Mouse (Mus musculus) mouse trophoblast stem cell (cell line): ENCODE results near the gene Higd1a.

Experiments used
- in situ Hi-C, 2 experiments: fragments of 300-500 bp; cut with MseI, MboI; formaldehyde crosslinking; loops; 2 replicates in 1 of 2; 3 replicates in 1 of 2; pipeline ENCODE4 v1.15.1; 2025

The Higd1a gene

GRCm38 (mm10) chr9:121838008-121838407 is 20.2 kb downstream of the Higd1a start:
- in situ Hi-C loops, result no loop called here

- in situ Hi-C loops, result no loop called here
Measured at GRCm38 (mm10) chr9:121833825-121834224, 24.3 kb downstream of the Higd1a start.

- in situ Hi-C loops, result no loop called here
Measured at GRCm38 (mm10) chr9:121830956-121831293, 27.2 kb downstream of the Higd1a start.

GRCm38 (mm10) chr9:121830243-121830955 is 27.8 kb downstream of the Higd1a start:
- in situ Hi-C loops, result no loop called here

GRCm38 (mm10) chr9:121829270-121829992 is 28.7 kb downstream of the Higd1a start:
- in situ Hi-C loops, result loop anchor here in 1 of 2 experiments (5.0 kb wide), 1 partner anchor 52 kb away; the partner anchor contains the start of gene Klhl40

GRCm38 (mm10) chr9:121828314-121828713 is 29.8 kb downstream of the Higd1a start:
- in situ Hi-C loops, result loop anchor here in 1 of 2 experiments (5.0 kb wide), 1 partner anchor 51 kb away; the partner anchor contains the start of gene Klhl40

- in situ Hi-C loops, result loop anchor here in 1 of 2 experiments (5.0 kb wide), 1 partner anchor 49 kb away; the partner anchor contains the start of gene Klhl40
Measured at GRCm38 (mm10) chr9:121826356-121826755, 31.8 kb downstream of the Higd1a start.

- in situ Hi-C loops, result no loop called here
Measured at GRCm38 (mm10) chr9:121823991-121824390, 34.2 kb downstream of the Higd1a start.

GRCm38 (mm10) chr9:121823051-121823450 is 35.1 kb downstream of the Higd1a start:
- in situ Hi-C loops, result no loop called here

GRCm38 (mm10) chr9:121822585-121822991 is 35.6 kb downstream of the Higd1a start:
- in situ Hi-C loops, result no loop called here

GRCm38 (mm10) chr9:121820765-121821164 is 37.4 kb downstream of the Higd1a start:
- in situ Hi-C loops, result no loop called here

- in situ Hi-C loops, result no loop called here
Measured at GRCm38 (mm10) chr9:121819771-121820471, 38.2 kb downstream of the Higd1a start.

GRCm38 (mm10) chr9:121819073-121819770 is 38.9 kb downstream of the Higd1a start:
- in situ Hi-C loops, result no loop called here

- in situ Hi-C loops, result no loop called here
Measured at GRCm38 (mm10) chr9:121815183-121815582, 43.0 kb downstream of the Higd1a start.

- in situ Hi-C loops, result no loop called here
Measured at GRCm38 (mm10) chr9:121810081-121810821, 47.9 kb downstream of the Higd1a start.

- in situ Hi-C loops, result no loop called here
Measured at GRCm38 (mm10) chr9:121808511-121808910, 49.7 kb downstream of the Higd1a start.

- in situ Hi-C loops, result no loop called here
Measured at GRCm38 (mm10) chr9:121807947-121808346, 50.2 kb downstream of the Higd1a start.

- in situ Hi-C loops, result no loop called here
Measured at GRCm38 (mm10) chr9:121807546-121807945, 50.6 kb downstream of the Higd1a start.

GRCm38 (mm10) chr9:121802747-121803146 is 55.4 kb downstream of the Higd1a start:
- in situ Hi-C loops, result no loop called here

GRCm38 (mm10) chr9:121798887-121799520 is 59.2 kb downstream of the Higd1a start:
- in situ Hi-C loops, result no loop called here
